Mouse (Mus musculus): Measurements from ENCODE around the gene Olfr630.
"Not testable (repeated sequence)": the region's sequence is repeated elsewhere in the genome, so short reads cannot be mapped to it uniquely, and the experiment has no call there.

Gene Olfr630

GRCm38 (mm10) chr7:103757233-103757632 is at the start of gene Olfr630:
Olfr630 (minus strand) TSS chr7:103757333.
- DNase-seq (ENCODE audit: low spot score): no peak

- DNase-seq (ENCODE audit: low spot score): no peak
Measured at GRCm38 (mm10) chr7:103806856-103807255, 49.7 kb upstream of the Olfr630 start.

GRCm38 (mm10) chr7:103792669-103793388 is 35.7 kb upstream of the Olfr630 start:
- no peak for DNase-seq (ENCODE audit: low spot score)

- DNase-seq (ENCODE audit: low spot score): no peak
Measured at GRCm38 (mm10) chr7:103791721-103792120, 34.6 kb upstream of the Olfr630 start, which contains the start of gene Olfr67. Olfr67 (minus strand) TSS chr7:103791821.

GRCm38 (mm10) chr7:103779598-103779997 is 22.5 kb upstream of the Olfr630 start, which contains the start of gene Olfr68:
Olfr68 (minus strand) TSS chr7:103779698.
- no peak for DNase-seq (ENCODE audit: low spot score)

- not testable (repeated sequence) for DNase-seq (ENCODE audit: low spot score)
Measured at GRCm38 (mm10) chr7:103777652-103778051, 20.5 kb upstream of the Olfr630 start.

- DNase-seq (ENCODE audit: low spot score): no peak
Measured at GRCm38 (mm10) chr7:103771494-103771893, 14.4 kb upstream of the Olfr630 start, which contains the start of gene Olfr69. Olfr69 (minus strand) TSS chr7:103771594.

- DNase-seq (ENCODE audit: low spot score): not testable (repeated sequence)
Measured at GRCm38 (mm10) chr7:103767687-103768086, 10.6 kb upstream of the Olfr630 start.

- DNase-seq (ENCODE audit: low spot score): not testable (repeated sequence)
Measured at GRCm38 (mm10) chr7:103762212-103762611, 5.1 kb upstream of the Olfr630 start.

GRCm38 (mm10) chr7:103744843-103745242 is 12.3 kb downstream of the Olfr630 start, which contains the start of gene Olfr629:
Olfr629 (minus strand) TSS chr7:103744943.
- DNase-seq (ENCODE audit: low spot score): no peak

- DNase-seq (ENCODE audit: low spot score): no peak
Measured at GRCm38 (mm10) chr7:103730074-103730473, 27.1 kb downstream of the Olfr630 start, which contains the start of gene Olfr628. Olfr628 (plus strand) TSS chr7:103730374.

GRCm38 (mm10) chr7:103716398-103716797 is 40.7 kb downstream of the Olfr630 start:
- not testable (repeated sequence) for DNase-seq (ENCODE audit: low spot score)

- DNase-seq (ENCODE audit: low spot score): no peak
Measured at GRCm38 (mm10) chr7:103714371-103714770, 42.8 kb downstream of the Olfr630 start, which contains the start of gene Olfr243. Olfr243 (plus strand) TSS chr7:103714671.

GRCm38 (mm10) chr7:103712024-103712423 is 45.1 kb downstream of the Olfr630 start:
- no peak for DNase-seq (ENCODE audit: low spot score)
